Mouse (Mus musculus) testis, adult 2 months (tissue): ENCODE results near the gene Neurl2. TPM values are rescaled to one million over a fixed set of nuclear protein-coding genes. Genes with fewer than 3 reads are reported as not detected.
A peak's percentile ranks its signal among the peaks of the same experiment; 100 is the strongest.
"Not testable (repeated sequence)": the region's sequence is repeated elsewhere in the genome, so short reads cannot be mapped to it uniquely, and the experiment has no call there.

ENCODE experiments used
- H3K27ac ChIP-seq: fragments of 200-500 bp; 2 replicates; pipeline ENCODE4 v1.5.1; 2012; ENCODE audit warnings: low read depth, low read length; ENCODE audit not compliant: control insufficient read depth, insufficient read depth
- H3K27me3 ChIP-seq: fragments of 200-500 bp; 2 replicates; pipeline ENCODE4 v1.6.1; 2012; ENCODE audit warnings: mild to moderate bottlenecking, low read length, moderate library complexity; ENCODE audit not compliant: control insufficient read depth, insufficient read depth
- H3K36me3 ChIP-seq: fragments of 200-500 bp; 2 replicates; pipeline ENCODE4 v1.6.1; 2012; ENCODE audit warnings: mild to moderate bottlenecking, low read length; ENCODE audit not compliant: control insufficient read depth, insufficient read depth
- H3K4me1 ChIP-seq: fragments of 200-500 bp; 2 replicates; pipeline ENCODE4 v1.6.1; 2012; ENCODE audit warnings: low read length; ENCODE audit not compliant: control insufficient read depth, insufficient read depth
- H3K4me3 ChIP-seq: fragments of 200-500 bp; 2 replicates; pipeline ENCODE4 v1.5.1; 2012; ENCODE audit warnings: low read depth, mild to moderate bottlenecking, low read length, moderate library complexity, mixed read lengths; ENCODE audit not compliant: control insufficient read depth
- CTCF ChIP-seq: fragments of 200-500 bp; IDR thresholded peaks from 2 replicates; pipeline ENCODE4 v1.5.1; 2012; ENCODE audit warnings: low read depth, mild to moderate bottlenecking, inconsistent platforms, low read length, moderate library complexity; ENCODE audit not compliant: control insufficient read depth, insufficient read depth, insufficient replicate concordance
- POLR2A ChIP-seq: fragments of 200-500 bp; IDR thresholded peaks from 2 replicates; pipeline ENCODE4 v1.6.1; 2012; ENCODE audit warnings: low read depth, mild to moderate bottlenecking, inconsistent platforms, low read length, moderate library complexity; ENCODE audit not compliant: control insufficient read depth
- polyA plus RNA-seq: library from polyadenylated mRNA; depleted of rRNA; stranded (reverse); fragments of >200 nt; gene quantifications from 2 replicates; pipeline ENCODE4 v1.2.3, GENCODE M21; 2012; rRNA removed

Neurl2 gene
- 1.2 and 1.3 TPM in 2 replicates for polyA plus RNA-seq

- Histone ChIP-seq H3K27me3 (no peaks in the 10 kb centered on the region), H3K4me1 (peaks cover 18% of the 10 kb centered on the region), H3K4me3 (peak within 1 kb of the TSS; percentile 84), H3K27ac (peak within 1 kb of the TSS; percentile 43), H3K36me3 (no peaks in the 10 kb centered on the region)
- no peak for TF ChIP-seq CTCF
- TF ChIP-seq POLR2A = no peak
Observed at GRCm38 (mm10) chr2:164833314-164833959, at the start of gene Neurl2. Gene Neurl2 (minus strand): TSS chr2:164833456.

DNA sequence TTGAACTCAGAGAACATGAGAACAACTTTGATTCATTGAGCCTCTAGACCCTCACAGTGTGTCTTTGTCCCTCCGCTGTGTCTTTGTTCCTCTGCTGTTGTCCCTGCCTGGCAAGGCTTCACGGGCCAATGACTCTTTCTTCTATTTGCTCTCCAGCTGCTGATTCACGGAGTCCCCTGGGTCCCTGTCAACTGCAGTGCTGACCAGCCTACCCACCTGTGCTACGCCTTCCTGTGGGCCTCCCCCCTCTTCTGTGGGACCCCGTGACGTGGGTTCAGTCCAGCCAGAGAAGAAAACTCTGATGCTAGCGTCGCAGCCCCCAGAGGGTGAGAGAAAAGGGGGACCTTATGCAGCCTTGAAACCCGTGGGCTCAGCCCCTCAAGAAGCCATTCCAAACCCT, 49.4 kb upstream of the Neurl2 start:
- Histone ChIP-seq H3K36me3 (peaks cover 4% of the 10 kb centered on the region), H3K27ac (no peak overlapping the region)
- TF ChIP-seq POLR2A (no peak), CTCF (no peak)

GRCm38 (mm10) chr2:164879568-164880277, 46.5 kb upstream of the Neurl2 start:
- TF ChIP-seq CTCF = no peak; the same call in 1 of the 2 replicates
- peak; percentile 87 for TF ChIP-seq POLR2A
- Histone ChIP-seq H3K27ac (peak overlapping the region; percentile 100), H3K27me3 (no peaks in the 10 kb centered on the region), H3K36me3 (peaks cover 2% of the 10 kb centered on the region; the same call in 1 of the 2 replicates), H3K4me1 (peaks cover 14% of the 10 kb centered on the region), H3K4me3 (peak overlapping the region; percentile 97)

More for the DNA sequence above, 49.4 kb upstream of the Neurl2 start:
- no peaks in the 10 kb centered on the region for H3K27me3 ChIP-seq
- H3K4me3 ChIP-seq = no peak overlapping the region
- peaks cover 14% of the 10 kb centered on the region for H3K4me1 ChIP-seq

GRCm38 (mm10) chr2:164879228-164879567, 45.9 kb upstream of the Neurl2 start, which contains the start of gene Pcif1:
Gene Pcif1 (plus strand): TSS chr2:164879304.
- H3K36me3 ChIP-seq = peaks cover under 1% of the 10 kb centered on the region; the same call in 1 of the 2 replicates
- H3K27me3 ChIP-seq = no peaks in the 10 kb centered on the region
- TF ChIP-seq POLR2A = peak; percentile 90
- TF ChIP-seq CTCF = no peak
- H3K27ac ChIP-seq = peak within 1 kb of the TSS; percentile 100
- peaks cover 14% of the 10 kb centered on the region for H3K4me1 ChIP-seq
- H3K4me3 ChIP-seq = peak within 1 kb of the TSS; percentile 97

GRCm38 (mm10) chr2:164878509-164879227, 45.4 kb upstream of the Neurl2 start:
- Histone ChIP-seq H3K4me1 (peaks cover 14% of the 10 kb centered on the region), H3K27me3 (no peaks in the 10 kb centered on the region), H3K36me3 (no peaks in the 10 kb centered on the region), H3K27ac (peak overlapping the region; percentile 90), H3K4me3 (peak overlapping the region; percentile 97)
- TF ChIP-seq CTCF (no peak), POLR2A (no peak; the same call in 1 of the 2 replicates)

GRCm38 (mm10) chr2:164877376-164878215, 44.3 kb upstream of the Neurl2 start:
- not testable (repeated sequence) for H3K27me3 ChIP-seq, H3K27ac ChIP-seq, H3K36me3 ChIP-seq, H3K4me3 ChIP-seq
- H3K4me1 ChIP-seq = peaks cover 14% of the 10 kb centered on the region

- peaks cover 13% of the 10 kb centered on the region for H3K4me1 ChIP-seq
- not testable (repeated sequence) for H3K4me3 ChIP-seq, H3K27me3 ChIP-seq, H3K36me3 ChIP-seq, H3K27ac ChIP-seq
Observed at GRCm38 (mm10) chr2:164875648-164876047, 42.4 kb upstream of the Neurl2 start.
